Mouse (Mus musculus): Measurements from ENCODE around the gene L3mbtl3. TPM values are rescaled to one million over a fixed set of nuclear protein-coding genes. Genes with fewer than 3 reads are reported as not detected.

The L3mbtl3 gene
- total RNA-seq, 4 experiments from 2014 or later, result 21.5 to 27.3 (median 23.3) TPM

DNA sequence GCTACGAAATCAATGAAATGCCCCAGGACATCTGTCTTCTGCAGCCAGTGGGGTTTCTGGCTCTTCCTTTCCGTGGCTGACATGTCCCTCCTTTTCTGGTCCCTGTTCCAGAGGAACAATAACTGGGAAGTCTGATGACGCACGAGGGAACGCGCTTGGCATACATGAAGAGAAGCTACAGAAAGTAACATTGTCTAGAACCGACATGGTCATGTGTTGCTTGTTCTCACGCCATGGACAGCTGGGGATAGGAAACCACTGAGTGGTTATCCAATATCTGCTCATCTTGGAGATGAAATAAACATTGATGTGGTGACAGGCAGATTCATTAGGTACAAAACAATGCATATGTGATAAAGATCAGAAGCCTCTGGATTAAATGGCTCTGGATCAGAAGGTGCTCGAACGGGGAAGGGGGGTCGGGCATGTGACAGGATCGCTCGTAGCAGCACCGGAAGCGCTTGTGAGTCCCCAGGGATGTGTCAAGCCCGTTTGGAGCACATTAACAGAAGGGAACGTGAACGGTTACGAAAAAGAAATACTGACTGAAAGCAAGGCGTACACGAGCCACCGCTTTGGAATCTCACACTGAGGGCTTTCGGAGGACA is 37.8 kb downstream of the L3mbtl3 start:
- no peak for DNase-seq (ENCODE audit: low spot score in 2 of 2)

DNA sequence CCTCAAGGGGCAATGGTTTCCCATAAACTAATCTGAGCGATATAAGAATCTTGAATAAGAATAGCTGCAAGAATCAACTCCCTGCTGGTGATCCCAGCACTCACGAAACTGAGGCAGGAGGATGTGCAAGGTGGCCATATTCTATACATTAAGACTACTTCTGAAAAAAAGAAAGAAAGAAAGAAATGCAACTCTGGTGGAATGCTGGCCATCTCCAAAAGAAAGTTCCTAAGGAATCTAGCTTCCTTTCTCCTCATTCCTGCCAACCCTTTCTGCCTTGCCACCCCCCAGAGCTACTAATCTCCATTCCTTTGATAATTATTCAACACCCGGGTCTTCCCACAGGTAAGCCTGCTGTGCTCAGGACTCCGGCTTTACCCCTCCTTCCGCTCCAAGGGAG is 41.8 kb downstream of the L3mbtl3 start:
- DNase-seq (ENCODE audit: low spot score in 2 of 2), result no peak

DNA sequence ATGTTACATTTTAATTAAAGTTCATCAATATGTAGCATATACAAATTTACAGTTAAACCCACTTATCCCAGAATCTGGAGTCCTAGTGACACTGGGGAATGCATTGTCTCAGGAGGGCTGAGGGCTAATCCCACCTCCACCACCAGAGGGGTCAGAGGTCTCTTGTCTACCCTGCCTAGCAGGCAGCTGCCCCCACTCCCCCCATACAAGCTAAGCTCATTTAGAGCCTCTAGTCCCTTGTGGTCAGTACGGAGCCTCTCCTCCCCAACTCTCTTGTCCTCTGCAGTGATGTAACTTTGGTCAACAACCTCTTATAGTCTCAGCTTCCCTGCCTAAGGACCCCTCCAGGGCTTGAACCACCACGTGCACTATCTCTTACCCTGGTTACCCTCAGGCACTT is 43.0 kb downstream of the L3mbtl3 start:
- no peak for DNase-seq (ENCODE audit: low spot score in 2 of 2)

GRCm38 (mm10) chr10:26328843-26329242 is 46.9 kb downstream of the L3mbtl3 start:
- DNase-seq (ENCODE audit: low spot score in 2 of 2), result no peak

DNA sequence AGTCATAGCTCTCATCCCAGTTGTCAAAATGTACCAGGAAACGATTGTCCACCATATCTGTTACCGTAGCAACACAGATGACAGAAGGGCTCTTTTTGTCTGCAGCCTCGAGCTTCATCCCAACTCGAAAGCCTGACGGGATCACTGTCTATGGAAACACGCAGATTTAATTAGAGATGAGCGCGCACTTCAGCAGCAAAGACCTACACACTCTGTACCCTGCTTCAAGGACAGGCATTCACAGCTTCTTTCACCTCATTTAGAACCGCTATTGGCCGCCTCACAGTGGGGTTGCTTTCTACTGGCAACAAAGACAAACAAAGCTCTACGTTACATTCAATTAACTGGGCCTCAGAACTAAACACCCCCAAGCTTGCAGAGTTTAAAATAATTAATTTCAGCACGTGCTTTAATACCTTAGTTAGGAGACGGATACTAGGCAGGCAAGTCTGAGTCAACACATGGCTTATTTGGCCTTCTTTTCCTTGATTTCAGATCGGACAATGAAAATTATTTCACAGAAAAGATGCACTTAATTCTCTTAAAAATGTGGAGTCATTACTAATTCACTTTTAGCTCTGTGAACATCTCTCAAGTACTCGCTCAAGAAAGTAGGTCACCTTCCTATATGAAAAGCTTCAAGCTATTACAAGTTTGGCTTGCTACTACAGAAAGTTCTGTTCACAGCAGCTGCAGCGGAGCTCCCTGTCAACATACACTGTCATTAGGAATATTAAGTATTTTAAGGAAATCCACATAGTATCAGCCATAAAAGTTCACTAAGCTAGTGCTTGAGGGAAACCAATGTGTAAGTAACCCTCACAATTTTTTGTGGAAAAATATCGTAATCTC is 47.9 kb downstream of the L3mbtl3 start:
- DNase-seq (ENCODE audit: low spot score in 2 of 2), result no peak

DNA sequence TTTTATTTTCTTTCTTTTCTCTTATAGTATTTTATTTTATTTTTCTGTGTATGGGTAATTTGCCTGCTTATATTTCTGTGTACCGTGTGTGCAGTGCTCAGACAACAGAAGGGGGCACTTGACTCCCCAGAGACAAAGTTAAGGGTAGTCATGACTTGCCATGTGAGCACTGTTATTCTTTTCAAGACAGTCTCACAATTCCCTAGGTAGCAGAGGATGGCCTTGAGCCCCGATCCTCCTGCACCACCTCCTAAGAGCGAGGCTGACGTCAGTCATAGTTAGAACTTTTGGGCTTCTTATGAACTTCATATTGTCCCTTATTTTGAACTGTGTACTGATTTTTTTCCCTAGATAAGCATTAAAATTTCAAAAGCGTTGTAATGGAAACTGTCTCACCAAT is 48.5 kb downstream of the L3mbtl3 start:
- DNase-seq (ENCODE audit: low spot score in 2 of 2), result no peak

DNA sequence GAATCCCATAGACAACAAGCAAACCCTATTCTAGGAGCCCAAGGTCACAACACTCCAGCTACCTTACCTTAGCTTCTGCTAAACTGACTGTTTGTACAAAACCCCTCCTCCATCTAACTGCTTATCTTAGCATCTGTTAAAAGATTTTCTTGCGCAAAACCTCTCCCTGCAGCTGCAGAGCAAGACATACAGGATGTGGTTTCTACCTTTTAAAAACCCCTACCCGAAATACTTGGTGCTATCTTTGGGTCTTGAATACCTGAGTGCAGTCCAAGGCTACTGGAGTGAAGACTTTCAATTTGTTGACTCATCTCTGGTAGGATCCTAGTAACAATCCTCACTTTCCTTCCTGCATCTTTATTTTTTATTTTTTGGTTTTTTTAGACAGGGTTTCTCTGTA is 50.5 kb downstream of the L3mbtl3 start:
- DNase-seq (ENCODE audit: low spot score in 2 of 2), result no peak

GRCm38 (mm10) chr10:26322344-26323051 is 53.3 kb downstream of the L3mbtl3 start:
- DNase-seq (ENCODE audit: low spot score in 2 of 2), result no peak

GRCm38 (mm10) chr10:26320679-26321078 is 55.1 kb downstream of the L3mbtl3 start:
- no peak for DNase-seq (ENCODE audit: low spot score in 2 of 2)

DNA sequence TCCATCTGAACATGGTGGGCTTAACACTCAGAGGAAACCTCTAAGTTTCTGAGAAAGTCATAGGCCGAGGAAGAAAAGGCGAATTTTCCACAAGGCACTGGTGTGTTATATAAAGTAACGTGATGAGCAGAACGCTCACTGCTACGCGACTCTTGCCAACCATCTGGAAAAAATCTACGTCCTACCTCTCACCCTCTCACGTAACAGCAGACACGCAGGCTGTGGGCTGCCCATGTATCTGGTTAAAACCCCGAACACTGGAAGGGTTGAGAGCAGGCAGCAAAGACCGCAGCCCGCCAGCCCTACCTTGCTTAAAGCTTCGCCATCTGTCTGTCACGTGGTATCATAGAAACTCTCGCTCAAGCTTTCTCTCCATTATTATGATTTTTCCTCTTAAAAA is 61.4 kb downstream of the L3mbtl3 start:
- DNase-seq (ENCODE audit: low spot score in 2 of 2), result peak; percentile 13 to 50

DNA sequence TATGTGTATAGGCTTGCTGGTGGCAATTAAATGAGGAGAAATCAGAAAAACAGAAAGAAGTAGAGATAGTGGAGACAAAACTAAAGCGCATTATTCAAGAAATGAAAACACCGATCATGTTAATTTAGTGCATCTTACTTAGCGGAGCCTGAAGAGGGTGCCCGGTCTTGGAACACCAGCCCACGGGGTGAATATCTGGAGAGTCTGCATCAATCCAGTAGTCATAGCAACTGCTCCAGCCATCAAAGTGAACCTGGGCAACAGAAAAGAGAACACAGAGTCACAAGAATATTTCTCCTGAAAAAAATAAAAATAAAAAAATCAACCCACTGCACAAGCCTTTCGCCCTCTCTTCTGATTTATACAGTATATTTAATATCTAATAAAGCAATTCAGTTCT is 72.3 kb downstream of the L3mbtl3 start:
- no peak for DNase-seq (ENCODE audit: low spot score in 2 of 2)

GRCm38 (mm10) chr10:26302336-26302735 is 73.4 kb downstream of the L3mbtl3 start:
- DNase-seq (ENCODE audit: low spot score in 2 of 2), result no peak

DNA sequence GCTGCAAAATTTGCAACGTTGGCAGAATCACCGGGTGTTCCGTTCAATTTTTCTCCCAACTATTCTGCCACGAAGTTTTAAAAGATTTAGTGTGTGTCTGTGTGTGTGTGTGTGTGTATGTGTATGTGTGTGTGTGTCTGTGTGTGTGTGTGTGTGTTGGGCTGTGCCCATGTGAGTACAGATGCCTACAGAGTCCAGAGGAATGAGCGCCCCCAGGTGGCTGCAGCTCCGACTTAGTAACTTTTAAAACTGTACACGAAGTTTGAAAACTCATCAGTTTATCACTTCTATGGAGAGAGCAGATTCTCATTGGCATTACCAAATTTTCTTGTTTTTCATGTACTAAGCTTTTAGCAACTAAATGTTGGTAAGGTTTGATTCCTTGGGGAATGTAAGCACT is 78.1 kb downstream of the L3mbtl3 start:
- no peak for DNase-seq (ENCODE audit: low spot score in 2 of 2)

- peak in 1 of 2 experiments; percentile 72 for DNase-seq (ENCODE audit: low spot score in 2 of 2)
These were observed 78.6 kb downstream of the L3mbtl3 start for GRCm38 (mm10) chr10:26297200-26297599.

DNA sequence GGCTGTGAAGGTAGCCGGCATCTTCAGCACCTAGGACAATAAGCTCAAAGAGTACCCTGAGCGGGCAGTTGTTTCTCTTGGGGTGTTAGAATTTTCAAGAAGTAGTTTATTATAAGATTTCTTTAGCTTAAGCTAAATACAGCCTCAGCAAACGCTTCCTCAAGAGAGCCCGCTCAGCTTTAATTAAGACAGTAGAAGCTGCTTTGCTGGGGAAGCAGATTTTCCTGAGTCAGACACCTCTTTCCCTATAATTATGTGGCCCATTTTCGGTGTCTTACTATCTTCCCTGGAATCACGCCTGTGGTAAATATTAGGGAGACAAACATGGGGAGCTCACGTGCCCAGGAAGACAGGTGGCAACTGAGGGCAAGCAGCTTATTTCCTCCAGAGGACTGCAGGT is 88.6 kb downstream of the L3mbtl3 start:
- DNase-seq (ENCODE audit: low spot score in 2 of 2), result no peak

DNA sequence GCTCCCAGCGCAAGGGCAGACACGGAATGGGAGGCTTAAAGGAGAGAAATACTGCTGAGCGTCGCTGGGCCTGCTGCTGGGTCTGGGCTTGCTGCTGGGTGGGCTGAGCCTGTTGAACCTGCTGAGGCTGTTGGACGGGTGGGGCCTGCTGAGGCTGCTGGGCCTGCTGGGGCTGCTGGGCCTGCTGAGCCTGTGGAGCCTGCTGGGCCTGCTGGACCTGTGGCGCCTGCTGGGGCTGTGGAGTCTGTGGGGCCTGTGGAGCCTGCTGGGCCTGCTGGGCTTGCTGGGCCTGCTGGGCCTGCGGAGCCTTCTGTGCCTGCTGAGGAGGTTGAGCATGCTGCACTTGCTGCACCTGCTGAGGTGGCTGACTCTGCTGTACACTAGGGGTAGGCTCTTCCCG is 95.8 kb downstream of the L3mbtl3 start:
- DNase-seq (ENCODE audit: low spot score in 2 of 2), result no peak

DNA sequence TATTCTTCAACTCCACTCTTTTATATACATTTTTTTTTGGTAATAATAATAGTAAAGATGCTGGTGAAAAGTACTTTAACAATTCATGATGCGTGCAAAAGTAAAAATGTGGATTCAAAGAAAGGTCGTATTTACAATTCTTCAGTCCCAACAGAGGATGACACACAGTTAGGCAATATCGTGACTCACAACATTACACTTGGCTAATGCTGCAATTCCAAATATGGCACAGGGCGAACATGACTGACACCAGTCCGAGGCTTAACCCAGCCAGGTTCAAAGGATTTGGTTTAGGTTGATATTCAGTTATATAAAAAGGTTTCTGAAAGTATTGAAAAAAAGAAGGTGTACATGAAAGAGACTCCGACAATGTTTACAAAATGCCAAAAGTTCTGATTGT is 100.4 kb downstream of the L3mbtl3 start:
- no peak for DNase-seq (ENCODE audit: low spot score in 2 of 2)

DNA sequence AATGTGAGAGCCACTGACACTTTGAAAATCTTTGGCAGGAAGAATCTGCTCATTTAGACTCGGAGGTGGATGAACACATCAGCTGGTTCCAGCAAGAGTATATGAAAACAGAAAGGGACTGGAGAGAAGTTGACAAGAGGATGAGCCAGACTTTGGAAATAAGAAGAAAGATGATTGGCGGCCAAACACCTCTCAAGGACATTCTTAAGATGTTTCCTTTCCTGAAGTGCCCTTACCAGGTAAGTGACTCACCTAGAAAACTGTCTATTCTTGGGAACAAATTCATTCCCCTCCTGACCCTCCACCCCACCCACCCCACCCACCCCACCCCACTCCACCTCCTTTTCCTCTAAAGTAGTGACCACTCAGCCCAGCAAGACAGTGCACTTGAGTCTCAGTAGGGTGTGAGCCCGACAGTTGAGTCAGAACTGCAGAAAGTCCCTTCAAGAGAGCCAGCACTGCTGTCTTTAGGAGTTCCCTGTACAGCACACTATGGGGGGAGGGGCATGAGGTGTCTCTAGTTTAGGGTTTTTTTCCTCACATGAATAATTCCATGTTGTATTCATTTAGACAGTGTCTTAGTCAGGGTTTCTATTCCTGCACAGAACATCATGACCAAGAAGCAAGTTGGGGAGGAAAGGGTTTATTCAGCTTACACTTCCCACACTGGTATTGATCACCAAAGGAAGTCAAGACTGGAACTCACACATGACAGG is 111.9 kb downstream of the L3mbtl3 start:
- DNase-seq (ENCODE audit: low spot score in 2 of 2), result no peak

DNA sequence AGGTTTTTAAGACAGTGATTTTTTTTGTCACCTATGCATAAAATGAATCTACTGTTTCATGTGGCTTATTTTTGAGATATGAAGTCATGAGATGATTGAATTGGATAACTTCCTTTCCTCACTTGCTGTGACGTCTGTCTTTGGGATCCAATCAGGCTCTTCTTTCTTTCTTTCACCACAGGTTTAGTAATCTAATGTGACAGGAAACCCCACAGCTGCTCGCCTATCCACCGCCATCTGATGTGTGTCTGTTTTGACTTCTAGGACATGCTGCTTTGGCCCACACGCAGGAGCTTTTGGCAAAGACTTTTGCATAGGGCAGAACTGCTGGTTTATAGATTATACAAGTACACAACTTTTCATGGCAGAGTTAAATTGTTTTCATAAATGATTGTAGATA is 115.9 kb downstream of the L3mbtl3 start:
- no peak for DNase-seq (ENCODE audit: low spot score in 2 of 2)

GRCm38 (mm10) chr10:26249426-26250165 is 126.2 kb downstream of the L3mbtl3 start:
- DNase-seq (ENCODE audit: low spot score in 2 of 2), result peak in 1 of 2 experiments; percentile 92

- DNase-seq (ENCODE audit: low spot score in 2 of 2), result peak in 1 of 2 experiments; percentile 22
These were observed 131.3 kb downstream of the L3mbtl3 start for GRCm38 (mm10) chr10:26244466-26244865.
